Mouse (Mus musculus): ENCODE results near the gene Wdr74. TPM values are rescaled to one million over a fixed set of nuclear protein-coding genes. Genes with fewer than 3 reads are reported as not detected.

Wdr74 gene
- total and polyA plus RNA-seq, 2 experiments from 2014 or later: 36.6 to 45.8 TPM

DNA sequence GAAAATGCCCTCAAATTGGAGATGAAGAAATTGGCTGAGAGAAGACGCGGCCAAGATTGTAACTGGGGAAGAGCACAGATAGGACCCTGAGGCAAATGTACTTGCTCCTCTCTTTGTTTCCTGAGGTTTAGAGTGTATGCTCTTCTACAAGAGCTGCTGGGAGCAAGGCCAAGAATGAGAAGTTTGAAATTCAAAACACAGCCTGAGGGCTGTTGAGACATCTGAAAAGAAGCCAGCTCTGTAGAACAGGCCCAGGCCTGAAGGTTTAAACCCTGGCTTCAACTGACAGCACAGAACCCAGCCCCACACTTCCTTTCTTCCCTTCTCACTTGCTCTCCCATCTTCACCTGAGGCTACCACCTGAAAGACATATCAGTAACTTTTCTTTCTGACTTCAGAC is 25.6 kb upstream of the Wdr74 start:
- Histone ChIP-seq H3K27ac (ENCODE audit: low read depth) (peak overlapping the region; percentile 7; the same call in 1 of the 2 replicates), H3K9ac (replicated peaks; ENCODE audit: low read depth, low read length) (no peak overlapping the region), H3K4me1 (ENCODE audit: control insufficient read depth, insufficient read depth) (peaks cover 29% of the 10 kb centered on the region), H3K27me3 (ENCODE audit: control insufficient read depth, insufficient read depth, low read length) (no peaks in the 10 kb centered on the region), H3K4me3 (ENCODE audit: low read depth, low read length) (no peak overlapping the region), H3K36me3 (replicated peaks; ENCODE audit: control insufficient read depth, insufficient read depth, low read length) (peaks cover 38% of the 10 kb centered on the region), H3K9me3 (replicated peaks; ENCODE audit: control insufficient read depth, low read length) (no peaks in the 10 kb centered on the region), H3K4me2 (ENCODE audit: low read depth, low read length) (no peak overlapping the region)
- WGBS: 73% methylated on average over 2 of the region's 2 CpGs
- TF ChIP-seq EP300 (IDR thresholded peaks at IDR 0.05; ENCODE audit: low read depth) (no peak), CTCF (IDR thresholded peaks at IDR 0.05; ENCODE audit: low read depth) (no peak)
- ATAC-seq (ENCODE audit: insufficient read depth, low read depth): no peak
- DNase-seq (ENCODE audit: low spot score): no peak

DNA sequence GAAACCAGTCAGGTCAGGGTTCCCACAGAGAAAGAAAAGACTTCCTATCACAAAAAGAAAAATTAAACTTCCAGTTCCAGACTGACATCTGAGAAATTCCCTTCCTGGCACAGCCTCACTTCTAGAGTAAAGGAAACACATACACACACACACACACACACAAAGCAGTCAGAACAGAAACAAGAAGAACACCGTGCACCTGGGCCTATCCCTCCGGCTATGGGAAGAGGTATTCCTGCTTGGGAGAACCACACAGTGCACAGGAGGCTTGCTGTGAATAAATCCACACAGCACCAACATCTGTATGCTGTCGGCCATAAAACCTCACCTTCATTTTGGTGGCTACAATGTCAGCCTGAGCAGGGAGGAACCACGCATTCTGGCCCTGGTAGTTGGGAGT is 24.1 kb upstream of the Wdr74 start:
- WGBS: 63% methylated on average over 4 of the region's 4 CpGs
- Histone ChIP-seq H3K4me3 (ENCODE audit: low read depth, low read length) (peak overlapping the region; percentile 91), H3K9me3 (replicated peaks; ENCODE audit: control insufficient read depth, low read length) (no peaks in the 10 kb centered on the region), H3K4me1 (ENCODE audit: control insufficient read depth, insufficient read depth) (peaks cover 29% of the 10 kb centered on the region), H3K27ac (ENCODE audit: low read depth) (no peak overlapping the region), H3K4me2 (ENCODE audit: low read depth, low read length) (peak overlapping the region; percentile 67), H3K9ac (replicated peaks; ENCODE audit: low read depth, low read length) (0 out of 2 replicates have a peak overlapping the region, but pooled peaks have one; percentile 23), H3K27me3 (ENCODE audit: control insufficient read depth, insufficient read depth, low read length) (no peaks in the 10 kb centered on the region), H3K36me3 (replicated peaks; ENCODE audit: control insufficient read depth, insufficient read depth, low read length) (peaks cover 35% of the 10 kb centered on the region)
- TF ChIP-seq CTCF (IDR thresholded peaks at IDR 0.05; ENCODE audit: low read depth) (no peak), EP300 (IDR thresholded peaks at IDR 0.05; ENCODE audit: low read depth) (no peak)
- ATAC-seq (ENCODE audit: insufficient read depth, low read depth) (no peak), DNase-seq (ENCODE audit: low spot score) (no peak)

DNA sequence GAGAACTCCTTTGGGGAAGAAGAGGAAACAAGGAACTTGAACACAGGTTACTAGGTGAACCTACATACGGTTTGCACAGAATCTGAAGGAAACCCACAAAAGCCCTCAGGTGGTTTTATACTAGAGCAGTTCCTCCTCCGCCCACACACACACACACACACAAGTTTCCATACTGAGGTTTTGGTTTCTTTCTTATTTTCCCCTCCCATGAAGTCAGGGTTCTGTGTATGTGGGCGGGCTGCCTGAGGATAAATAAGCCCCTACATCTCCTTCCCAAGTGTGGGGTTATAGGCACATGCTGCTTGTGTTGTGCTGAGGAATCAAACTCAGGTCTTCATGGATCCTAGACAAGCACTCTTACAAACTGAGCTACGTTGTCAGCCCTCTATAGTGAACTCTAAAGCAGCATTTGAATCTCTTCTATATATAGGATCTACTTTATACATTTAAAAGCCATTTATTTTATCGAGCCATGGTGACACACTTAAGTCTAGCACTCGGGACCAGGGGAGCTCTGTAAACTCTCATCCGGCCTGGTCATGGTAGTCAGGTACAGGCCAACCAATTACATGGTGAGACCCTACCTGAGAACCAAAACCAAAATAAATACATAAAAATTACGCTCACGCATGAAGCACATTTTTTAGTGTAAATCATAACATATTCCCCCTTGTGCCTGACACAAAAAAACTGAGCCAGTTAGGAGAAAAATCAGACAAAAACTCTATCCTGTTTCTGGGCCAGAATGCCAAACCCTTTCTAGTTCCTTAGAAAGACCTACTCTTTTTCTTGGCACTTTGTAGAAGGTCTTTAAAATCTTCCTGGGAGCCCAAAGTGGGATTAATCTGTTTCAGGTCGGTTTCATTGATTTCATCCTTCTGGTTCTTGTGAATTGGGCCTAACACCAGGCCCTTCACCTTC is 23.4 kb upstream of the Wdr74 start:
- Histone ChIP-seq H3K4me1 (ENCODE audit: control insufficient read depth, insufficient read depth) (peaks cover 29% of the 10 kb centered on the region), H3K27me3 (ENCODE audit: control insufficient read depth, insufficient read depth, low read length) (no peaks in the 10 kb centered on the region), H3K9me3 (replicated peaks; ENCODE audit: control insufficient read depth, low read length) (no peaks in the 10 kb centered on the region), H3K9ac (replicated peaks; ENCODE audit: low read depth, low read length) (peak overlapping the region; percentile 93), H3K4me2 (ENCODE audit: low read depth, low read length) (peak overlapping the region; percentile 67), H3K4me3 (ENCODE audit: low read depth, low read length) (peak overlapping the region; percentile 91), H3K36me3 (replicated peaks; ENCODE audit: control insufficient read depth, insufficient read depth, low read length) (peaks cover 30% of the 10 kb centered on the region), H3K27ac (ENCODE audit: low read depth) (peak overlapping the region; percentile 97)
- no peak for ATAC-seq (ENCODE audit: insufficient read depth, low read depth)
- 48% methylated on average over 10 of the region's 10 CpGs for WGBS
- TF ChIP-seq CTCF (IDR thresholded peaks at IDR 0.05; ENCODE audit: low read depth) (no peak), EP300 (IDR thresholded peaks at IDR 0.05; ENCODE audit: low read depth) (no peak)
- DNase-seq (ENCODE audit: low spot score): no peak

DNA sequence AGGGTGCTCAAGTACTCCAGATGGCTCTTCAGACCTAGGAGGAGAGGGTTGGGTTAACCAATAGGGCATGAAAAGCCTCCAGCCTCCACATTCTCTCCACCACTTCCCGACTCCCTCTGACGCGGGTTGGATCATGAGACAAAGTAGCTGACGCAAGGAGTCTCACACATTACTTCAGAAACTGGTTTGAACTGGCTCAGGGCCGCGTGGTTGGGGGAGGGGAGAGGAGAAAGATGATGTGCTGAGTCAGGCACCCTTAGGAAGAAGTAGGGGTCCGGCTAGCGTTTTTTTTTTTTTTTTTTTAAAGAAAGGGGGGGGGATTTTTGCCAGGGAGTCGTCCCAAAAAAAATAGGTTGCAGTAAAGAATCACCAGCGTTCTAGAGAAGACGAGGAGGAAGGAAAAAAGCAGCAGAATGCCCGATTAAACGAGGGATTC is 22.7 kb upstream of the Wdr74 start:
- H3K27ac ChIP-seq (ENCODE audit: low read depth): peak overlapping the region; percentile 97
- H3K36me3 ChIP-seq (replicated peaks; ENCODE audit: control insufficient read depth, insufficient read depth, low read length): peaks cover 23% of the 10 kb centered on the region
- no peaks in the 10 kb centered on the region for H3K27me3 ChIP-seq (ENCODE audit: control insufficient read depth, insufficient read depth, low read length)
- H3K9me3 ChIP-seq (replicated peaks; ENCODE audit: control insufficient read depth, low read length): no peaks in the 10 kb centered on the region
- H3K4me2 ChIP-seq (ENCODE audit: low read depth, low read length): peak overlapping the region; percentile 67
- TF ChIP-seq CTCF (IDR thresholded peaks at IDR 0.05; ENCODE audit: low read depth) (no peak), EP300 (IDR thresholded peaks at IDR 0.05; ENCODE audit: low read depth) (0 out of 2 replicates have a peak, but pooled peaks have one; percentile 6)
- H3K4me3 ChIP-seq (ENCODE audit: low read depth, low read length): peak overlapping the region; percentile 91
- H3K4me1 ChIP-seq (ENCODE audit: control insufficient read depth, insufficient read depth): peaks cover 29% of the 10 kb centered on the region
- peak; percentile 75 for DNase-seq (ENCODE audit: low spot score)
- 1% methylated on average over 13 of the region's 13 CpGs for whole genome bisulfite sequencing
- H3K9ac ChIP-seq (replicated peaks; ENCODE audit: low read depth, low read length): peak overlapping the region; percentile 93
- peak; percentile 67 for ATAC-seq (ENCODE audit: insufficient read depth, low read depth)

DNA sequence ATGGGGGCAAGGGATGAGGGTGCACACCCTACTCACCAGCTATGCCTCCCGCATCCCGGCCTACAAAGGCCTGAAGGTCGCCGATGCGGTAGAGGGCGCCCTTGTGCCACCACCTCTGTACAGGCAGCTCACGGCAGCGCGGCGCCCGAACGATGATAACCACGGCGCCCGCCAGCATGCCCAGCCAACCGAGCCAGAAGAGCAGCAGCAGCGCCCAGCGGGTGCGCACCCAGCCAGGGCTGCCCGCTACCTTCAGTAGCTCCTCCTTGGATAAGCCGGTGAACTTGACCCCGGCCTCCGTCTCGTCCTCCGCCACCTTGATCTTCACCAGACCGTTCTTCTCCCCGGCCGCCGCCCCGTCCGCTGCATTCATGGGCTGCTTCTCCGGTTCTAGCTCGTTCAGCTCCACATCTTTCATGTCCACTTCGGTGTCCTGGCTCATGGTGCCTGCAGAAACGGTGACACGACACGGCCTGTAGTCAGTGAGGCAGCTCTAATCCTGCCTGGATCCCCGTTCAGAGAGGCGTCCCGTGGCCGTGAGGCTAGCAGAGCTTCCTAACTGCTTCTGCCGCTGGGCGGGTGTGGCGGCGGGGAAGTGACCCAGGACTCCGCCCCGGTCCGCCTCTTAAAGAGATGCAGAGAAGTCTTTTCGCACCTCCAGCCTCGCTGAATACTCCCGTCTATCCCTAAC is 22.2 kb upstream of the Wdr74 start:
- TF ChIP-seq EP300 (IDR thresholded peaks at IDR 0.05; ENCODE audit: low read depth) (no peak), CTCF (IDR thresholded peaks at IDR 0.05; ENCODE audit: low read depth) (peak; percentile 77)
- Histone ChIP-seq H3K4me2 (ENCODE audit: low read depth, low read length) (peak overlapping the region; percentile 67), H3K36me3 (replicated peaks; ENCODE audit: control insufficient read depth, insufficient read depth, low read length) (peaks cover 18% of the 10 kb centered on the region), H3K9me3 (replicated peaks; ENCODE audit: control insufficient read depth, low read length) (no peaks in the 10 kb centered on the region), H3K4me1 (ENCODE audit: control insufficient read depth, insufficient read depth) (peaks cover 29% of the 10 kb centered on the region), H3K4me3 (ENCODE audit: low read depth, low read length) (peak overlapping the region; percentile 91), H3K27me3 (ENCODE audit: control insufficient read depth, insufficient read depth, low read length) (no peaks in the 10 kb centered on the region), H3K9ac (replicated peaks; ENCODE audit: low read depth, low read length) (peak overlapping the region; percentile 93), H3K27ac (ENCODE audit: low read depth) (peak overlapping the region; percentile 97)
- peak; percentile 93 for ATAC-seq (ENCODE audit: insufficient read depth, low read depth)
- peak; percentile 87 for DNase-seq (ENCODE audit: low spot score)
- WGBS: under 1% methylated on average over 51 of the region's 51 CpGs

Data from heart, postnatal 0 days (tissue).